Mouse (Mus musculus): ENCODE data around the gene Capn7.

GRCm38 (mm10) chr14:31324851-31325250 is 11.6 kb upstream of the Capn7 start:
- TF ChIP-seq POLR2A (IDR thresholded peaks at IDR 0.05; ENCODE audit: borderline replicate concordance, low read depth, low read length), result no peak
- TF ChIP-seq CTCF (IDR thresholded peaks at IDR 0.05; ENCODE audit: low read depth, low read length), result peak; percentile 38; the same call in 1 of the 2 replicates

Data from bone marrow macrophage, adult 2 months (primary cell).